16 mouse cellular contexts compared by ENCODE assay signal in genomic region chr16:85964352-85965210, GRCm38 (mm10).
A peak's percentile ranks its signal among the peaks of the same experiment; 100 is the strongest.
DNase-seq lines count a peak whose midpoint lies in the region; ATAC-seq lines count a peak whose summit lies in the region.
"Had no signal": no experiment of that assay in that cellular context is flagged by ENCODE, and none has a peak within 500 bp of the region (broad histone marks: within the 10 kb centered on the region; RNA-seq: fewer than 3 reads in every experiment).

No protein-coding gene starts in this region.

- no peaks in the 10 kb centered on the region for H3K36me3 ChIP-seq in hindbrain, embryonic 11.5 days (ENCODE audit: control insufficient read depth, insufficient read depth, low read length)
- H3K36me3 ChIP-seq in hindbrain, embryonic 16.5 days (ENCODE audit: control insufficient read depth, insufficient read depth, low read length) = no peaks in the 10 kb centered on the region
- H3K36me3 ChIP-seq in heart, embryonic 14.5 days (ENCODE audit: control insufficient read depth, insufficient read depth, low read length) = no peaks in the 10 kb centered on the region
- no peaks in the 10 kb centered on the region for H3K36me3 ChIP-seq in midbrain, embryonic 13.5 days
- H3K36me3 ChIP-seq: limb, embryonic 12.5 days had no signal

- no peak overlapping the region for H3K4me2 ChIP-seq in hindbrain, embryonic 11.5 days (replicated peaks; ENCODE audit: low read depth, low read length)
- no peak overlapping the region for H3K4me2 ChIP-seq in hindbrain, embryonic 16.5 days (ENCODE audit: low read length)
- H3K4me2 ChIP-seq in heart, embryonic 14.5 days (ENCODE audit: low read length) = no peak overlapping the region
- no peak overlapping the region for H3K4me2 ChIP-seq in midbrain, embryonic 13.5 days (replicated peaks)
- H3K4me2 ChIP-seq: limb, embryonic 12.5 days had no signal

- peak; percentile 67; the same call in 1 of the 2 replicates for ATAC-seq in hindbrain, embryonic 11.5 days (ENCODE audit: low FRiP score)
- ATAC-seq in hindbrain, embryonic 16.5 days = no peak
- no peak; the same call in 1 of the 2 replicates for ATAC-seq in heart, embryonic 14.5 days (ENCODE audit: insufficient number of reproducible peaks, insufficient read depth, low FRiP score, low read depth)
- ATAC-seq in midbrain, embryonic 13.5 days = 0 out of 2 replicates have a peak, but pooled peaks have one; percentile 6

- no peaks in the 10 kb centered on the region for H3K27me3 ChIP-seq in hindbrain, embryonic 11.5 days (ENCODE audit: control insufficient read depth, insufficient read depth, low read length)
- no peaks in the 10 kb centered on the region for H3K27me3 ChIP-seq in hindbrain, embryonic 16.5 days (replicated peaks; ENCODE audit: control insufficient read depth, insufficient read depth, low read length)
- H3K27me3 ChIP-seq in heart, embryonic 14.5 days (ENCODE audit: control insufficient read depth, insufficient read depth, low read length) = no peaks in the 10 kb centered on the region
- H3K27me3 ChIP-seq in midbrain, embryonic 13.5 days = peaks cover 22% of the 10 kb centered on the region
- H3K27me3 ChIP-seq: CH12.LX; limb, embryonic 12.5 days had no signal

- H3K9me3 ChIP-seq in hindbrain, embryonic 11.5 days (ENCODE audit: control insufficient read depth, low read length) = no peaks in the 10 kb centered on the region
- H3K9me3 ChIP-seq in hindbrain, embryonic 16.5 days (ENCODE audit: control insufficient read depth, low read length) = no peaks in the 10 kb centered on the region
- no peaks in the 10 kb centered on the region for H3K9me3 ChIP-seq in heart, embryonic 14.5 days (ENCODE audit: control insufficient read depth, low read length)
- no peaks in the 10 kb centered on the region for H3K9me3 ChIP-seq in midbrain, embryonic 13.5 days
- H3K9me3 ChIP-seq: limb, embryonic 12.5 days had no signal

- H3K4me3 ChIP-seq in hindbrain, embryonic 11.5 days (ENCODE audit: low read depth, low read length) = no peak overlapping the region
- no peak overlapping the region for H3K4me3 ChIP-seq in hindbrain, embryonic 16.5 days (ENCODE audit: low read length)
- no peak overlapping the region for H3K4me3 ChIP-seq in heart, embryonic 14.5 days (ENCODE audit: control insufficient read depth in 1 of 2, insufficient read depth in 1 of 2, low read depth in 1 of 2, low read length in 2 of 2)
- H3K4me3 ChIP-seq in midbrain, embryonic 13.5 days (replicated peaks) = no peak overlapping the region
- H3K4me3 ChIP-seq: erythroblast, embryonic 14.5 days; limb, embryonic 12.5 days had no signal

- H3K9ac ChIP-seq in hindbrain, embryonic 11.5 days (ENCODE audit: low read depth, low read length) = no peak overlapping the region
- no peak overlapping the region for H3K9ac ChIP-seq in hindbrain, embryonic 16.5 days (ENCODE audit: low read depth, low read length)
- no peak overlapping the region for H3K9ac ChIP-seq in heart, embryonic 14.5 days (ENCODE audit: low read length)
- no peak overlapping the region for H3K9ac ChIP-seq in midbrain, embryonic 13.5 days (replicated peaks)
- H3K9ac ChIP-seq: limb, embryonic 12.5 days had no signal

- WGBS in hindbrain, embryonic 11.5 days = 45% methylated on average over 2 of the region's 2 CpGs
- 35% methylated on average over 2 of the region's 2 CpGs for WGBS in hindbrain, embryonic 16.5 days
- WGBS in heart, embryonic 14.5 days = 51% methylated on average over 2 of the region's 2 CpGs
- 25% methylated on average over 2 of the region's 2 CpGs for WGBS in midbrain, embryonic 13.5 days

- no peaks in the 10 kb centered on the region for H3K4me1 ChIP-seq in hindbrain, embryonic 11.5 days (replicated peaks; ENCODE audit: control insufficient read depth, insufficient read depth, low read length)
- no peaks in the 10 kb centered on the region for H3K4me1 ChIP-seq in hindbrain, embryonic 16.5 days (ENCODE audit: control insufficient read depth, insufficient read depth, low read depth, low read length)
- no peaks in the 10 kb centered on the region; a peak in 1 of 4 replicates for H3K4me1 ChIP-seq in heart, embryonic 14.5 days (ENCODE audit: control insufficient read depth in 2 of 2, insufficient read depth in 2 of 2, low read length in 2 of 2)
- peaks cover 13% of the 10 kb centered on the region; the same call in 1 of the 2 replicates for H3K4me1 ChIP-seq in midbrain, embryonic 13.5 days (replicated peaks)

- H3K27ac ChIP-seq in hindbrain, embryonic 11.5 days (ENCODE audit: low read depth, low read length) = no peak overlapping the region
- no peak overlapping the region for H3K27ac ChIP-seq in hindbrain, embryonic 16.5 days (ENCODE audit: low read depth, low read length)
- H3K27ac ChIP-seq in heart, embryonic 14.5 days (replicated peaks in 1 of 2; ENCODE audit: control insufficient read depth in 1 of 2, insufficient read depth in 1 of 2, low read depth in 2 of 2, low read length in 2 of 2) = peak overlapping the region; percentile 27 to 31
- no peak overlapping the region for H3K27ac ChIP-seq in midbrain, embryonic 13.5 days
- H3K27ac ChIP-seq: limb, embryonic 12.5 days had no signal

- peak; percentile 24 for DNase-seq in hindbrain, embryonic 11.5 days (ENCODE audit: low spot score)
- DNase-seq in embryo, embryonic 10 days (ENCODE audit: low spot score) = peak; percentile 65
- DNase-seq in urinary bladder, postnatal 14 days (ENCODE audit: low spot score) = no peak
- no peak for DNase-seq in ovary, postnatal 10 days (ENCODE audit: low spot score)
- DNase-seq in adrenal gland, postnatal 25 days = no peak
- DNase-seq: cerebellum, adult 11 months; gastrocnemius, postnatal 14 days; lung, postnatal 10 days; spleen, adult 18-20 months; thymus, postnatal 14 days had no signal

Comparison
In these comparisons a context has a peak if more than half of its experiments do, and no peak if none do; other contexts are left out.
1. ATAC-seq: peak in hindbrain, embryonic 11.5 days (single experiment) and midbrain, embryonic 13.5 days (single experiment); none in hindbrain, embryonic 16.5 days (single experiment) and heart, embryonic 14.5 days (single experiment).
2. DNase-seq: peak in hindbrain, embryonic 11.5 days (single experiment) and embryo, embryonic 10 days (single experiment); none in urinary bladder, postnatal 14 days (single experiment), ovary, postnatal 10 days (single experiment) and adrenal gland, postnatal 25 days (single experiment).
3. H3K27ac ChIP-seq: peak in heart, embryonic 14.5 days (2 of 2); none in hindbrain, embryonic 11.5 days (single experiment), hindbrain, embryonic 16.5 days (single experiment) and midbrain, embryonic 13.5 days (single experiment).